Mouse (Mus musculus) kidney, adult 8-10 months (tissue): ENCODE data around the gene Ptger3.

ENCODE experiments used
- DNase-seq, 2 experiments: peaks; one replicate each; pipeline ENCODE4 v3.0.0; 2022

The Ptger3 gene

DNA sequence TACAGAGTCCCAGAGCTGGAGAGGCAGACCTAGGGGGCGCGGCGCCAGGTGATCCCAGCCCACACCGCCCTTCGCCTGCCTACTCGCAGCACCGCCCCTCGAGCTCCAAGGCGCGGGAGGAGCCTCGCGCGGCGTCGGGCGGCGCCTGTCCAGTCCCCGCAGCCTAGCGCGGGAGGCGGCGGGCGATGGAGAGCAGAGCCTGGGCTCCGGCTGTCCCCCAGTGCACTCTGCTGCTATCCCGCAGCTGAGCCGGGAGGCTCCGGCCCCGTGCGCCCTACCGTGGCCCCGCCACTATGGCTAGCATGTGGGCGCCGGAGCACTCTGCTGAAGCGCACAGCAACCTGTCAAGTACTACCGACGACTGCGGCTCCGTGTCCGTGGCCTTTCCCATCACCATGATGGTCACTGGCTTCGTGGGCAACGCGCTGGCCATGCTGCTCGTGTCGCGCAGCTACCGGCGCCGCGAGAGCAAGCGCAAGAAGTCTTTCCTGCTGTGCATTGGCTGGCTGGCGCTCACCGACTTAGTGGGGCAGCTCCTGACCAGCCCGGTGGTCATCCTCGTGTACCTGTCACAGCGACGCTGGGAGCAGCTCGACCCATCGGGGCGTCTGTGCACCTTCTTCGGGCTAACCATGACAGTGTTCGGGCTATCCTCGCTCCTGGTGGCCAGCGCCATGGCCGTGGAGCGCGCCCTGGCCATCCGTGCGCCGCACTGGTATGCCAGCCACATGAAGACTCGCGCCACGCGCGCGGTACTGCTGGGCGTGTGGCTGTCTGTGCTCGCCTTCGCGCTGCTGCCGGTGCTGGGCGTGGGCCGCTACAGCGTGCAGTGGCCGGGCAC, at the start of gene Ptger3:
TSS of gene Ptger3 (plus strand) at position 168 of the 841 bp plus-strand sequence.
- DNase-seq = peak; percentile 56 to 67

DNA sequence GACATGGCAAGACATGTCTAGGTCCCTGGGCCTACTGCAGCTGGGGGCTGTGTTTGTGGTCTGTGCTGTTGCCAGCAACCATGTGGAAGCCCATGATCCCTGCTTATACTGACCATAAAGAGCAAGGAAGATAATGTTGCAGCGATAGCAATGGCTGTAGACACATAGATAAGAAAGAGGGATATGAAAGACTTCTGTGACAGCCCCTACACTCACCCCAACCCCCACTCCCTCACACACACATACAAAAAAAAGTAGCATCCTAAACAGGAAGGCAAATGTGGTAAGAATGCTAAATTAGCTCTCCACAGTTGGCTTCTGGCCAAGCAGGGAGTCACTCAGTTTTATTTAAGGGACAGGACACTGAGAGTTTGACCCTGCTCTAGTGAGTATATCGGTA, 48.7 kb upstream of the Ptger3 start:
- no peak for DNase-seq

DNA sequence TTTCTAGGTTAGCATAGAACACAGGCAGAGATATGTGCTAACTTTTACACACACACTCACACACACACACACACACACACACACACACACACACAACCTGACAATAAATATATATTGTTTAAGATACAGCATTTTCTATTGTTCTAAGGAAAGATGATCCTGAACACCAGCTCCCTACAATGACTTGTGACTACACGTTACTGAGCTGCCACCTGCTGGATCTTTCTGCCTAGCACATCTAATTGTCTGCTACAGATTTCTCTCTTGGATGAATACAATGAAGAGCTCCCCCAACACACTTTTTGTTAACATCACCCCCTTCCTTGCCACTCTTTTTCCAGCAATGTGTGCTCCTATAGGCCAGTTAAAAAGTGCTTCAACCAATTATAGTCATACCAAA, 46.3 kb upstream of the Ptger3 start:
- peak in 1 of 2 experiments; percentile 49 for DNase-seq

DNA sequence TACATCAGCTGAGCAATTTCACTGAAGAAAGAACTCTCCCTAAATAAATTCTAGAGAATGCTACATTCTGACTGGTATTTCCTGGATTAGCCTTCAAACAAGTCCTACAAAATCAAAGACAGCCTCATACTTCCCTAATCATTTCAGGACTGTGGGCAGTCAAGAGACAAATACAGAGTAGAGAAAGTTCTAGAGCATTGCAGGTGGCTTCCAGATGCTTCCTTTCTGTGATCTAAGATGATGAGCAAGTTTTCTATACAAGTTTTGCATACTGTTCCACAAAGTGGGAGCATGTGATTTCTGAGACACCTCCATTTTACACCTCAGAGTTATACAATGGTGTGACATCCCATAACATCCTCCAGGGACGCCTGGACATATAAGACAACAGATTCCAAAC, 42.9 kb upstream of the Ptger3 start:
- DNase-seq = no peak

DNA sequence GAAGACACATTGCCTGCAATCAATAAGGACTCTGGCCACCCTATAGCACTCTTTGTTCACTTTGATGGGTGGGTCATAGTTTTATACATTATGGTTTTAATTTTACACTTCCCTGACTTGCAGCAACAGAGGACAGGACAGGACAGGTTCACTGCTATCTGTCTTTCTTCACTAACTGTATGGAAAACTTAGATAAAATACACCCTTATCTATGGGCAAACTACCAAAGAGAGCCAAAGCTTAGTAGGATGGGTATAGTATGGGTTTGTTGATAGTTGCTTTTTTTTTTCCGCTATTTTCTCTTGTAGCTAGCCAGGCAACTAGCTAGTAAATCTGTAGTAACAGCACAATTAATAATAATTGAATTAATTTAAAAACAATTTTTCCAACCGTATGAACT, 35.1 kb upstream of the Ptger3 start:
- DNase-seq = no peak

DNA sequence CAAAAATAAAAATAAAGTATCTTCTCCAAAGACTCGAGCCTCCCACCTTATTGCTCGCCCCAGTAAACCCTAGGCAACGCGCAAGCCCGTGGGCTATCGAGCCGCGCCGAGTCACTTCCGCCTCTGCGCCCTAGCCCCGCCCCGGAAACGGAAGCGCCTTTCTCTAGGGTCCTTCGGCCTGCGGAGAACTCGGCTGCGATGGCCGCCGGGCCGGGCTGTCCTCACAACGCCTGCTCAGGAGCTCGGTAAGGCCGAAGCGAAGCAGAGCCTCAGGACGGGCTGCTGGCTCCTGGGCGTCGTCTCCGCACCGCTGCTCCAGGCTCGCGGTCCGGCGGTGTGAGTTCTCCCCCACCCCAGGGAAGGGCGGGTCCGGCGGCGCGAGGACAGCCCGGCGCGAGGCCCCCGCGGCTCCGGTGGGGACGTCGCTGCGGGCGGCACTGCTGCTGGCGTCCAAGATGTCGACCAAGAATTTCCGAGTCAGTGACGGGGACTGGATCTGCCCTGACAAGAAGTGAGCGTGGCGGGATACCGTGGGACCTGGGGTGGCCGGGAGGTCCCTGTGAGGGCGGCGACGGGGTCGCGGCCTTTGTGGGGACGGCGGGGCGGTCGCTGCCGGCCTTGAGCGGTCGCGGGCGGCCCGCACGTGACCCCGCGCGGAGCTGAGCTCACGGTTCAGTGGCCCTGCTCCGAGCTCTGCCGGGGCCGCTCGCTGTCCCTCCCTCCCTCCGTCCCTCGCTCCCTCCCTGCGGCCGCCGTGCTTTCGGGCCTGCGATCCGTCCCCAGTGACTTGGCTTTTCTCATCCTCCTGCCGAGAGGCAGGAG, 32.5 kb upstream of the Ptger3 start, which contains the start of gene Zranb2:
TSS of gene Zranb2 (plus strand) at position 197 of the 822 bp plus-strand sequence.
- peak; percentile 90 to 93 for DNase-seq

DNA sequence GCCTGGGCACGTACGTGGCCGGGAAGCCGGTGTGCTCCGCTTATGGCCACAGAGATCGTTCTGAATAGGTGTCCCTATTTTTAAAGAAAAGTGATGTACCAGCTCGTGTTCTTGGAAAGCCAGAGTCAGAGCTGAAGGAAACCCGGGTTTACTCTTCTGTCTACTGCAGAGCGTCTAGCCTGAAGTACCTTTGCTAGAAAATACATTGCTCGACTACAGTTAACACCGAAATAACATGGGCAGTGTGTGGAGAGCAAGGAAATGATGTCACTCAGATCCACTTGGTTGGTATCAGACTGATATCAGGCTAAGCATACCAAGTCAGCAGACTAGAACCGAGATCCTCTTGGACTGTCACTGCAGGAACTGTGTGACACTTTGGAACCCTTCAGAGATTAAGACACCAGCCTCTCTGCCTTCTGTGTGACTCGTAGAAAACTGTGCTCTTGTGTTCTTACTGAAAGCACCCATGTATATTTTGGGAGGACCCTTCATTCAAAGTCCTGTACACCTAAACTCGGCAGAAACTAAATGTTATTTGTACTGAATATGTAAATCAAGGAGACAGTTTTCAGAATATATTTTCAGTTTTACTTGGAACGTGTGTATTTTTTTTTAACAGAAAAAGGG, 31.8 kb upstream of the Ptger3 start:
- no peak for DNase-seq

DNA sequence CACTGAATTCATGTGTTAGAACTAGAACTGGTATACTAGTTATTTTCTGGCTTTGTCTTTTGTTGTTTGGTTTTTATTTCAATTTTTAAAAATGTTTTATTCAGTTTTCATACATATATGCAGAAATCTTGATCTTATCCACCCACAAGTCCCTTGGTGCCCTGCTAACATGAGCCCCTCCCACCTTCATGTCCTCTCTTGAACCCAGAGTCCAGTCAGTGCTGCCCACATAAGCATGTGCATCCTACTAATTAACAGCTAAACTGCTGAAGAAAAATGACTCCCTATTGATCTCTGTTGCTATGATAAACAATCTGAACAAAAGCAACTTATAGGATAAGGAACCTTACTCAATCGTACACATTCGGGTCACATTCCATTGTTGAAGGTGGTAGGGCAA, 17.4 kb upstream of the Ptger3 start:
- no peak for DNase-seq

DNA sequence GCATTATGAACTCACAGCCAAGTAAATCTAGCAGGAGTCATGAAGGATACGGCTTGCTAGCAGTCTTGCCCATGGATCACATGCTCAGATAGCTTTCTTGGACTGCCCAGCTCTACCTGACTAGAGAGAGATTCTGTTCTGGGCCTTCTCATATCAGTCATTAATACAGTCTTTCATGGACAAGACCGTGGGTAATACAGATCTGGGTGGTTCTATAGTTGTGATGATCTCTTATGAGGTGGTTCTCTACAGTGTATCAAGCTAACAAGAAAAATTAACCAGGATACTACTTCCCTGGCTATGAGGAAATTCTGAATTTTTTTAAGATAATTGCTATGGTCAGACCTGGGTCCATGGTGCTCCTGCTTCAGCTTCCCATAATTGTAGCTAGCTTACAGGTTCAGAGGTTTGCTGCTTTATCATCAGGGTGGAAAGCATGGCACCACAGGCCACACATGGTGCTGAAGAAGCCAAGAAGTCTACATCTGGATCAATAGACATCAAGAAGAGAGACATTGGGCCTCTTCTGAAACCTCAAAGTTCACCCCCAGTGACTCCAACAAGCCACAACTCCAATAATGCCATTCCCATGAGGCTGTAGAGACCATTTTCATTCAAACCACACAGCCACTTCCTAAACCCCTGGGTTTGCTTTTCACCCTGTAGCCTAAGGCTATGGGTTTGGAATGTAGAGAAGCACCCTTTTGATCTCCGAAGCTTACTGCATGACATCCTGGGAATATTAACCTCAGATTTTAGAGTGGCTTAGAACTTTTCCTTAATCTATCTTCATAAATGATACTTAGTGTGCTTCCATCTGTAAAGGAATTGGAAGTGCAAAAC, 16.7 kb upstream of the Ptger3 start:
- no peak for DNase-seq

DNA sequence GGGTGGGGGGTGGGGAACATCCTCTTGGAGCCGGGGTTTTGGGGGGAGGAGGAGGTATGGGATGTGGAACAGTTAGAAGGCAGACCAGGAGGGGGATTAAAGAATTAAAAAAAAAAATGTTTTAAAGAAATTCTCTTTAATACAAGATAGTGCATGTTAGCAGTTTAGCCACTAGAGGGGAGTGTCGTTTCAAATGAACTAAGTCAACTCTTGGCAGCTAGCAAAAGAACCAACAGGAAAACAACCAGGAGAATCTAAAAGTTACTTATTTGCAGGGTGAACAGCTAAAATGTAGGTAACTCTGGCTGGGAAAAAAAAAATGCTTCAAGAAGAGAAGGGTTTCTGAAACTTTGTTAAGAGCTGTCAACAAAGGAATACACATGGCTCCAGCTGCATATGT, 1.5 kb upstream of the Ptger3 start:
- DNase-seq = peak; percentile 20 to 31

DNA sequence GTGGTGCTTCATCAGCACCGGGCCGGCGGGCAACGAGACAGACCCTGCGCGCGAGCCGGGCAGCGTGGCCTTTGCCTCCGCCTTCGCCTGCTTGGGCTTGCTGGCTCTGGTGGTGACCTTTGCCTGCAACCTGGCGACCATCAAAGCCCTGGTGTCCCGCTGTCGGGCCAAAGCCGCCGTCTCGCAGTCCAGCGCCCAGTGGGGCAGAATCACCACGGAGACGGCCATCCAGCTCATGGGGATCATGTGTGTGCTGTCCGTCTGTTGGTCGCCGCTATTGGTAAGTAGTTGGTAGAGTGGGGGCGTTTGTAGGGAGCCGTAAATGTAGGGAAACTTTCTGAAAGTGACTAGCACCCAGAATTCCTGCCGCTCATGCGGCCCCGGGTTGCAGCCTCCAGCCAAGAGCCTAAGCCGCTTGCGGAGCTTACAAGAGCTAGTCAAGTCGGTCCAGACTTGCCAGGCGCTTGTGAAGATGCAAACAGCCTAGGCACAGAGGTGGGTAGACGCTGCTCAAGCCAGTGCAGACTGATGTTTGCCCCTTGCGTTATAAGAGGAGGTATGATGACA, 957 bp downstream of the Ptger3 start:
- DNase-seq = peak in 1 of 2 experiments; percentile 14

DNA sequence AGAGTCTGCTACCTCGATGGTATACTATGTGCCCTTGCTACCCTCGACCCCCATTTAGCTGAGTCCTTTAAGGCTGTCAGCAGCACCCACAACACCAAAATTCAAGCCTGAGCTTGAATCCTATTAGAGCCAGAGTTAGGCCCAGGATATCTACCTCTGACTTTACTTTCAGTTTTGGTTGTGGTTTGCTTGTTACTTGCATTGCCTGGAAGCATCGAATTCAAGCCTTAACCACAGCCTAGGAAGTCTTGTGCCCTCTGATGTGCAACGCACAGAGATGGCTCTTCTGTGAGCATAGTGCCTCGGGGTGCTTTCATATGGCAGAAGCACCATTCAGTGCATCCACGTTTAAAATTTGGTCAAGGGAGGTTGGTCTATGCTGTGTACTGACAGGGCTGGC, 5.3 kb downstream of the Ptger3 start:
- no peak for DNase-seq

DNA sequence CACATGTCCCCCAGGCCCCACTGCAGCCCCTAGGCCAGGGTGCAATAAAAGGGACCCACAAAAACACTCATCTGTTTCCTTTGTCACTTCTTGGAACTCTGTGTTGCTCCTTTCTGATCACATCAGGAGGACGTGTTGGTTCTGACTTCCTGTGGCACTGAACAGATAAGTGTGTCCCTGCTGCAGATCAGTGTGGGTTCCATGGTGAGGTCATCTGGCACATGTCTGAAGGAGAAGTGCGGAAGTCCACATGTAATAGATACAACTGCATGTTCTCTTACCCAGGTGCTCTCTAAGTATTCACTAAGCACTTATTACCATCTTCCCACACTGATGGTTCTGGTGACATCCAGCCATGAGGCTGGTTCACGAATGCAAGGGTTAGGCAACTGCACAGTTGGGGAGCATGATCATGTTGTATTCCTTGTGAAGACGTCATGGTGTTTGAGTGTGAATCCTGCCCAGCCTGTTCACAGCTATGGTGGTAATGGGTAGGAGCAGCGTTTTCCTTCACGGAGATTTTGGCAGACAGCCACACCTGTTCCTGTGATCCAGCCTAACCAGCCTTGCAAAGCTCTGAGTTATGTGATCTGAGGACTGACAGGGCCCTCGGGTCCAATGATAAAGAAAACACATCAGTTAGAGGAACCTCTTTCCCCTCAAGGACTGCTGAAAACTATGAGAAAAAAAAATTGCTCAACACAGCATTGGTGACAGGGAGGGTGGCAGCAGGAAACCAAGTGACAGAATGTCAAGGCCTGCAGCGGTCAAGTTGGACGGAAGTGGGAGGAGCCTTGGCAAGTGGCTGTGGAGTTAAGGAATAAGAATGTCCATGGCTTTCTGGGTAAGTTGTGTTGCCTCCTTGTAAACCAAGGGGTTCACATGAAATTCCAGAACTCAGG, 9.0 kb downstream of the Ptger3 start:
- DNase-seq = no peak

DNA sequence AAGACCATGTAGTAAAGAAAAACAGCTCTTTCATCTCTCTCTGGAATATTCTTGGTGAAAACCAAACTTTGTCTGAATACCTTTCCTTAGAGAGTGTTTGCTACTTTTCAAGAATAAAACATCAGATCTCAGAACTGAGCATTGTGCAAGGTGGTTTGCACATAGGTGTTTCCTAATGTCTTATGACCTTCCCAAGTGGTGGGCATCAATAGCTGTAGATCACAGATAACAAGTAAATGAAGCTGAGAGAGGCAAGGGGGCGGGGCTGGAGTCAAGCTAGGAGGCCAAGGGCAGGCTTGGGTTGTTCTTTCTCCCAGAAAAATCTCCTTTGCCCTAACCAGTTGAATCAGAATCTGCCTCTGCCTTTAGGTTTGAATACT, 9.6 kb downstream of the Ptger3 start:
- DNase-seq = no peak

DNA sequence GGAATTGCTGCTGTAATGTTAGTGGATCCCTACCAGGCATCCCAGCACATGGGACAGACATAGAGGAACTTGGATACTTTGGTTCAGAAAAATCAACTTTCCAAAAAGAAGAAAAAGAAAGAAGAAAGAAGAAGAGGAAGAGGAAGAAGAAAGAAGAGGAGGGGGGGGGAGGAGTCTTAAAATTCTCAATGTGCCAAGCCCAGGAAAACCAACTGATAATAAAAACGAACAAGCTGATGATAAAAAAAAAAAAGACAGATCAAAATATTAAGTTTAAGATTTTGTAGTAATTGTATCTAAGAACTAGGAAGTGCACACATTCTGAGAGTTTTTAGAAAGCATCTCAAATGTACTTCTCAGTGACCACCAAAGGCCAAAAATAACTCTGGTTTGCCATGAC, 10.2 kb downstream of the Ptger3 start:
- no peak for DNase-seq

DNA sequence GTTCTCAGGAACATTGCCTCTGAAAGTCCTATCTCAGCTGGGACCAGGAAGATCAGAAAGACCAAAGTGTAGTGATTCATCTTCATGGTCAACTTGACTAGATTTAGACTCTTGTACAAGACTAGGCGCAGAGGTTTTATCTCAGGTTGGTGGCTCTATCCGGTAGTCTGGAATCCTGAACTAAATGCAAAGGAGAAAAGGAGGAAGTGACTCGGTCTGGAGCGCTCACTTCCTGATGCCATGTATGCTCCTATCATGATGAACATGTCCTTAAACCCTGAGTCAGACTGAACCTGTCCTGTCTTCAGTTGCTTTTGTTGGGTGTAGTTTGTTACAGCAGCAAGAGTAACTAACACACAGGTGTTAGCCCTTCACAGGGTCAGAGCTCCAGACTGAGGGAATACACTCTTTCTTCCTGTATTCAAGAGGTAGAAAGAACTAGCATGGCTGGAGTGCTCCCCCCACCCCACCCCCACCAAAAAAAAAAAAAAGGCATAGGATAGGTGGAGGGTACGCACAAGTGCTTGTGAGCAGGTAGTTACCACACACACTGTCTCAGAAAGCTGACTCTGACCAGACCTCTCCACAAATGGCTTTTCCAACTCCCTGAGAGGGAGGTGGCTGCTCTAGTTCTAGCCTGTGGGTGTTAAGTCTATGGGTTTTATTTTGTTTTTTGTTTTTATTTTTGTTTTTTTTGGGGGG, 11.9 kb downstream of the Ptger3 start:
- no peak for DNase-seq

DNA sequence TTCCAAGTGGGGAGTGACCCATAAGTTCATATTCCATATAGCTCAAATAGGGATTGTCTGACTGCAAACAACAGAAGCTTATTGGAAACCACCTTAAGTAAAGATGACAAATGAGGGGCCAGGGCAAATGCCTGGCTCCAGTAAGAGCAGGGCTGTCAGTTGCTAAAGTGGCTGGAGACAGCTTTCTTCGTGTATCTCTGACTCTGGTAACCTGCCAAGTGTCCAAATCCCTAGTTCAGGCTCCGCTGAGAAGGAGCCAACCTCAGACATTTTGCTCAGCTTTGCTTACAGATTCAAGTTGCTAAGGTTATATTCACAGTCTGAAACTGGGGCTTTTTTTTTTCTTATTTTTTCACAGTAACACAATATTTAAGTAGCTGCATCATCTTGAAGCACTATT, 12.7 kb downstream of the Ptger3 start:
- DNase-seq = no peak

DNA sequence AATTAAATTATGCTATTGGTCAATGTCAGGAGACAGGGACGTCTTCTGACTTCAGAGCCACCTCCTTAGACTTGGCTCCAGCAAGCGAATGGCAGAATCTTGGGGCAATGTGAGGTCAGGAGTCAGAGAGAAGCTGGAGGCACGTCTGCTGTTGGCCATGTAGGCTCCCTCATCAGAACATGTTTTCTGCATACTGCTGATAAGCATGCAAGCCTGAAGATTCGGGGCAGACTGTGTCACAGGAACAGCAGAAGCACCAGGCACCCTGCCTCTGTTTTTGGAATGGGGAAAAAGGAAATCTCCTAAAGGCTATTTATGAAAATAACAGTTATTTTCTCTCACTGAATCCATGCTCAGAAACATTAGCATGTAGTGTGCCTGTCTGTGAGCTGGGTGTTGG, 13.6 kb downstream of the Ptger3 start:
- no peak for DNase-seq

DNA sequence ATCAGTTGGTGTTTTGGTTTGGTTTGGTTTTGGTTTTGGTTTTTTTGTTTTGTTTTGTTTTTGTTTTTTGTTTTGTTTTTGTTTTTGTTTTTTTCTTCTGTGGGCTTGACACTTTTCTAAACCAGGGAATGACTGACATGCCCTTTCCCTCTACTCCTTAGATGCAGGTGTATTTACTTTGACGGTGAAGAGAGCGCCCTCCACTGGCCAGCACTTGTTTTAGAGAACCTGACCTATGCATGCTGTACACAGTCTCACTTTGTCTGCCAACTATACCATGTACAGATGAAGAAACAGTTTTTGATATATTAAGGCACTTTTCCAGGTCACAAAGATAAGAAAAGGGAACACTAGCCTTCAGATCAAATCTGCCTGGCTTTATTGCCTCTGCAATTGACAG, 15.1 kb downstream of the Ptger3 start:
- DNase-seq = no peak

DNA sequence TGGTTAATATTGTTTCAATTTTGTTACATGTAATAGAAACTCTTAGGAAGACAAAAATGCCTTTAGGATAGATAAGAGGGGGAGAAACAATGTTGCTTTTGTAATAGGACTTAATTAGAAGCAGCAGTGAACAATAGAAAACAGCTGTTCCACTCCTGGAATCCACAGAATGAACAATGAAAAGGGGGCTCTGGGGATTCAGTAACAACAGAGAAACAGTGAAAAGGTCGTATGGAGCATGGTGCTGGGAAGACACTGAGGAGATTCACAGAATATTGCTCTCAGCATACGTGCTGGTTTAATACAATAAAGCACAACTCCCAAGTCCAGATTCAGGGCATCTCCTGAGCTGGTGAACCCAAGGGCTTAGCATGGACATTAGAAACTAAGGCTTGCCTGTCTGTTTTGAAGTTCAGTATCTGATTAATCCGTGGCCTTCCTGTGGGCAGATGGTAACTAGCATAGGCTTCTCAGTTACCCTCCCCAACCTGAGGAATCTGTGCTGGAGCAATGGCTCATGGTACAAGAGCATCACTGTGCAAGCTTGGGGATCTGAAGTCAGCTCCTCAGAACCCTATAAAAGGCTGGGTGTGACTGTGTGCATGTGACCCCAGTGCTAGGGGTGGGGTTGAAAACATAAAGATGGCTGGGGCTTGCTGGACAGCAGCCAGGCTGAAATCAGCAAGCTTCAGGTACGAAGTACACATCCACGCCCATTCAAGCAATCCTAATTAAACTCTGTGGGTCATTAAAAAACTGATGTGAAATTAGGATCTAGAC, 16.1 kb downstream of the Ptger3 start:
- DNase-seq = no peak
